Mouse (Mus musculus) CH12.LX (cell line): ENCODE data around the gene Sgca.

ENCODE experiments used
- CHD2 ChIP-seq: IDR thresholded peaks from 2 replicates; pipeline ENCODE4 v1.6.1; 2011; ENCODE audit warnings: low read length, improper control_type of control experiment
- CTCF ChIP-seq, 2 experiments: IDR thresholded peaks in 1 of 2; conservative IDR thresholded peaks in 1 of 2; 2 replicates each; pipeline ENCODE4 v1.5.1; 2011 to 2012; ENCODE audit warnings: low read depth in 2 of 2, low read length in 2 of 2, improper control_type of control experiment in 1 of 2, inconsistent platforms in 1 of 2, mild to moderate bottlenecking in 1 of 2, moderate library complexity in 1 of 2
- E2F4 ChIP-seq: IDR thresholded peaks from 2 replicates; pipeline ENCODE4 v1.6.1; 2011; ENCODE audit warnings: low read depth, low read length, improper control_type of control experiment; ENCODE audit not compliant: insufficient replicate concordance
- EP300 ChIP-seq: IDR thresholded peaks from 2 replicates; pipeline ENCODE4 v1.6.1; 2011; ENCODE audit warnings: low read length, improper control_type of control experiment
- KAT2A ChIP-seq: IDR thresholded peaks from 2 replicates; pipeline ENCODE4 v1.6.1; 2012; ENCODE audit warnings: low read length, improper control_type of control experiment, inconsistent platforms; ENCODE audit not compliant: insufficient replicate concordance
- MAZ ChIP-seq: IDR thresholded peaks from 2 replicates; pipeline ENCODE4 v1.6.1; 2012; ENCODE audit warnings: low read depth, mild to moderate bottlenecking, inconsistent platforms, low read length, improper control_type of control experiment, moderate library complexity
- POLR2A ChIP-seq: IDR thresholded peaks from 2 replicates; pipeline ENCODE4 v1.6.1; 2011; ENCODE audit warnings: low read depth, mild to moderate bottlenecking, improper control_type of control experiment, low read length
- RAD21 ChIP-seq: IDR thresholded peaks from 2 replicates; pipeline ENCODE4 v1.6.1; 2011; ENCODE audit warnings: low read depth, mild to moderate bottlenecking, low read length, improper control_type of control experiment, moderate library complexity
- SMC3 ChIP-seq: IDR thresholded peaks from 2 replicates; pipeline ENCODE4 v1.6.1; 2011; ENCODE audit warnings: low read depth, low read length, improper control_type of control experiment
- ZC3H11A ChIP-seq: IDR thresholded peaks from 2 replicates; pipeline ENCODE4 v1.6.1; 2012; ENCODE audit warnings: low read depth, mild to moderate bottlenecking, inconsistent platforms, low read length, improper control_type of control experiment
- ZNF384 ChIP-seq: IDR thresholded peaks from 2 replicates; pipeline ENCODE4 v1.6.1; 2012; ENCODE audit warnings: low read depth, low read length, improper control_type of control experiment, inconsistent platforms

GRCm38 (mm10) chr11:95024439-95025184 lies 48.5 kb upstream of the Sgca start:
- TF ChIP-seq SMC3 (no peak), POLR2A (no peak), MAZ (no peak), CTCF (conservative IDR thresholded peaks at IDR 0.05 in 1 of 2, IDR thresholded peaks at IDR 0.05 in 1 of 2; ENCODE audit: low read depth in 2 of 2, low read length in 2 of 2) (no peak), RAD21 (no peak), ZNF384 (no peak), E2F4 (no peak), KAT2A (no peak), ZC3H11A (no peak), EP300 (no peak), CHD2 (no peak)
